Mouse (Mus musculus): ENCODE results near the gene Tmub1. TPM values are rescaled to one million over a fixed set of nuclear protein-coding genes. Genes with fewer than 3 reads are reported as not detected.

Tmub1 gene
- polyA plus RNA-seq, 1 experiment from 2014 or later, result 26.5 TPM

GRCm38 (mm10) chr5:24428596-24428995, 19.1 kb downstream of the Tmub1 start:
- Histone ChIP-seq H3K9ac (peak overlapping the region; percentile 8; the same call in 1 of the 2 replicates), H3K36me3 (peaks cover 46% of the 10 kb centered on the region), H3K4me3 (replicated peaks) (peak overlapping the region; percentile 78), H3K27me3 (no peaks in the 10 kb centered on the region), H3K4me1 (peaks cover 54% of the 10 kb centered on the region), H3K9me3 (replicated peaks) (no peaks in the 10 kb centered on the region), H3K4me2 (peak overlapping the region; percentile 87), H3K27ac (peak overlapping the region; percentile 79)
- ATAC-seq (replicated peaks; ENCODE audit: low FRiP score), result no peak
- WGBS, result 20% methylated on average over 9 of the region's 9 CpGs

GRCm38 (mm10) chr5:24427981-24428402, 19.7 kb downstream of the Tmub1 start:
- Histone ChIP-seq H3K27me3 (no peaks in the 10 kb centered on the region), H3K9me3 (replicated peaks) (no peaks in the 10 kb centered on the region), H3K4me1 (peaks cover 55% of the 10 kb centered on the region), H3K27ac (peak overlapping the region; percentile 79), H3K4me3 (replicated peaks) (peak overlapping the region; percentile 78), H3K9ac (peak overlapping the region; percentile 8; the same call in 1 of the 2 replicates), H3K4me2 (peak overlapping the region; percentile 87), H3K36me3 (peaks cover 40% of the 10 kb centered on the region)
- peak; percentile 10 for ATAC-seq (replicated peaks; ENCODE audit: low FRiP score)
- WGBS, result 11% methylated on average over 15 of the region's 15 CpGs

DNA sequence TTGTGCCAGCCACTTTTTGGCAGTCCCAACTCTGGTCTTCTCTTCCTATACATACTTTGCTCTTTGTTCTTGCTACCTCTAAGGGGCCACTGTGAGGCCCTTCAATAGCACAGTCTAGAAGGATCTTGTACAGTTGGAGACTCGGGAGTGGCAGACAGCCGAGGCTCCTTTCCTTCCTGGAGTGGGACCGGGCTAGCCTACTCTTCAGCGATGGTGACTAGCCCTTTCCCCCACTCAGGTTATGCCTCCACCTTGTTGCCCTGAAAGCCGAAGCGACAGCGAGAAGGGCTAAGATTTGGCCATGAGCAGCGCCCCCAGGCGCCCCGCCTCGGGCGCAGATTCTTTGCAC, 20.4 kb downstream of the Tmub1 start:
- Histone ChIP-seq H3K27ac (peak overlapping the region; percentile 79), H3K4me1 (peaks cover 63% of the 10 kb centered on the region), H3K9me3 (replicated peaks) (no peaks in the 10 kb centered on the region), H3K27me3 (no peaks in the 10 kb centered on the region), H3K9ac (0 out of 2 replicates have a peak overlapping the region, but pooled peaks have one; percentile 10), H3K36me3 (peaks cover 32% of the 10 kb centered on the region), H3K4me3 (replicated peaks) (peak overlapping the region; percentile 78; the same call in 1 of the 2 replicates), H3K4me2 (peak overlapping the region; percentile 87)
- 21% methylated on average over 12 of the region's 12 CpGs for WGBS
- ATAC-seq (replicated peaks; ENCODE audit: low FRiP score), result no peak

GRCm38 (mm10) chr5:24426556-24427284, 20.9 kb downstream of the Tmub1 start:
- Histone ChIP-seq H3K9ac (peak overlapping the region; percentile 72; the same call in 1 of the 2 replicates), H3K4me3 (replicated peaks) (peak overlapping the region; percentile 78), H3K4me1 (peaks cover 65% of the 10 kb centered on the region), H3K4me2 (peak overlapping the region; percentile 87), H3K27ac (peak overlapping the region; percentile 96; the same call in 1 of the 2 replicates), H3K9me3 (replicated peaks) (no peaks in the 10 kb centered on the region), H3K36me3 (peaks cover 27% of the 10 kb centered on the region), H3K27me3 (no peaks in the 10 kb centered on the region)
- 16% methylated on average over 9 of the region's 9 CpGs for WGBS
- no peak for ATAC-seq (replicated peaks; ENCODE audit: low FRiP score)

DNA sequence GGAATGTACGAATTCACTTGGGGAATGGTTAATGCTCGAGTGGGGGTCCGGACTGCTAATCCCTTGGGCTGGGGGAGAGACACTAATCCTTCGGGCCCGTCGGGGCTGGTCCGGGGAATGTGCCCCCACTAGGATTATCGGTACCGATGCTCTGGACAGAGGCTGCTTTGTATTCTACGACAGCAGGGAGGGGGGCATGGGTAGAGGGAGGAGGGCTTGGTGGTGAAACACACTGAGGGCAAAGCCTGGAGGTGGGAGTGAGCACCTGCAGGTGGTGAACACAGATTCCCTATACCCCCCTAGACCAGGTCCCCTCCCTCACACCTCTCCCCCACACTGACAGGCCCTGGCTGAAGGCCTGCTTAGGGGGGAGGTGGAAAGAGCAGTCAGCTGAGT, 21.6 kb downstream of the Tmub1 start:
- ATAC-seq (replicated peaks; ENCODE audit: low FRiP score), result no peak
- Histone ChIP-seq H3K27me3 (no peaks in the 10 kb centered on the region), H3K36me3 (peaks cover 27% of the 10 kb centered on the region), H3K9me3 (replicated peaks) (no peaks in the 10 kb centered on the region), H3K4me1 (peaks cover 65% of the 10 kb centered on the region), H3K9ac (peak overlapping the region; percentile 72), H3K4me2 (peak overlapping the region; percentile 87), H3K4me3 (replicated peaks) (peak overlapping the region; percentile 78), H3K27ac (peak overlapping the region; percentile 96)
- WGBS, result under 1% methylated on average over 10 of the region's 10 CpGs

GRCm38 (mm10) chr5:24425421-24426036, 22.1 kb downstream of the Tmub1 start:
- ATAC-seq (replicated peaks; ENCODE audit: low FRiP score), result no peak; the same call in 1 of the 2 replicates
- Histone ChIP-seq H3K9me3 (replicated peaks) (no peaks in the 10 kb centered on the region), H3K4me1 (peaks cover 65% of the 10 kb centered on the region)

DNA sequence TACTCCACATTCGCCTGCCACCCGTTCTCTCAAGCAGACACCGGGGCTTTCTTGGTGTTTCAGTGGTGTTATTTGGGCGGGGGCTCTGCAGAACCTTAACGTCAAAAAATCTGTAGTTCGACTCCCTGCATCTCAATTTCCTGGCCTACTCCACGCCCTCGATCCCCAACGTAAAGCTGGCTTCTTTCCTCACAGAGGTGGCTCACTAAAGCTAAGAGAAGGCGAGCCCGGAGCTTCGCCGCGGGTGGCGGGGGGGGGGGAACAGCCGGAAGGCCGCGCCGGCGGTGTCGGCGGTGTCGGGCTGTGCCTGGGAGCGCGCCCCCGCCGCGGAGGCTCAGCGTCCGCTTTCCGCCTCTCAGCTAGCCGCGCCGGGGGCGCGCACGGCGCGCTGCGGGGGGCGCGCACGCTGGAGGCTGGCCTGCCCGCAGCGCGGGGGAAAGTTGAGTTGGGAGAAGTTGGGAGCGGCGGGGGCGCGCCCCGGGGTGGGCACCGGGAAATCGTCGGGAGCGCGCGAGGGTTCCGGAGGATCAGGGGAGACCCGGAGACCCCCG, 22.7 kb downstream of the Tmub1 start:
- peaks cover 65% of the 10 kb centered on the region for H3K4me1 ChIP-seq
- H3K4me2 ChIP-seq, result peak overlapping the region; percentile 87
- under 1% methylated on average over 59 of the region's 60 CpGs for WGBS
- no peaks in the 10 kb centered on the region for H3K9me3 ChIP-seq (replicated peaks)
- peak overlapping the region; percentile 78 for H3K4me3 ChIP-seq (replicated peaks)
- H3K27me3 ChIP-seq, result no peaks in the 10 kb centered on the region
- peak overlapping the region; percentile 96 for H3K27ac ChIP-seq
- peak overlapping the region; percentile 72 for H3K9ac ChIP-seq
- peaks cover 25% of the 10 kb centered on the region for H3K36me3 ChIP-seq
- peak; percentile 19; the same call in 1 of the 2 replicates for ATAC-seq (replicated peaks; ENCODE audit: low FRiP score)

More at GRCm38 (mm10) chr5:24425421-24426036, 22.1 kb downstream of the Tmub1 start:
- peak overlapping the region; percentile 78 for H3K4me3 ChIP-seq (replicated peaks)
- peak overlapping the region; percentile 87 for H3K4me2 ChIP-seq
- no peaks in the 10 kb centered on the region for H3K27me3 ChIP-seq
- peak overlapping the region; percentile 72 for H3K9ac ChIP-seq
- WGBS, result under 1% methylated on average over 27 of the region's 30 CpGs
- H3K27ac ChIP-seq, result peak overlapping the region; percentile 96
- H3K36me3 ChIP-seq, result peaks cover 27% of the 10 kb centered on the region

DNA sequence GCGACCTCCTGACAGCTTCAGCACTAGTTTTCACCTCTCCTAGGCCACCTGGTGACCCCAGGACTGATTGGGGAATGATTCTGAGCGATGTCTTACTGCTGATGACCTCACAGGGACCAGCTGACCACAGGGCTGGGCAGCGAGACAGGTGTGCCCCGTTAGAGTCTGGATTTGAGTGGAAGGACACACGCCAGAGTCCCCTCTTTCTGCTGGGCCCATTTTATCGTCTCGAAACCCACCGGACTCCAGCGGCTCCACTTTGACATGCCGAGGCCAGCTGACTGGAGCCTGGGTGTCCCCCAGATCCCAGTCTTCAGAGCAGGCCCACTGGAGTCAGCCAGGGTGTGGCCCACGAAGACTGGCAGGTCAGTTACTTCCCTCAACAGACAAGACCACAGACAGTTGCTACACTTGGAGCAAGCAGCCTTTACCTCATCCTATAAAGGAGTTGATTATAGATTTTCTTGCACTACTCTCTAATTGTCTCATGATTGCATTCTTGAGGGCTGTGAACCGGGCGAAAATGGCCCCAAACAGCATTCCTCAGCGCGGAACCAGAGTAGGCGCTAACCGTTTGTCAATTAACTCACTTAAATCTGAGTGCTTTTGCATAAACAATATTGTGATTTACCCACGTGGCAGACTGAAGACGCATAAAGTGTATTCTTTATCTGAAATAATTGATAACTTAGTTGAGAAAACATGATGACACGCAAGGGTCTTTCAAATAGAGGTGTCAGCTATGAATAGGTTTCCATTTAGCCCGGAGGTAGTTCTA, 23.5 kb downstream of the Tmub1 start:
- H3K27me3 ChIP-seq, result no peaks in the 10 kb centered on the region
- 10% methylated on average over 21 of the region's 21 CpGs for WGBS
- no peak; the same call in none of the 2 replicates for ATAC-seq (replicated peaks; ENCODE audit: low FRiP score)
- peak overlapping the region; percentile 87 for H3K4me2 ChIP-seq
- peak overlapping the region; percentile 78 for H3K4me3 ChIP-seq (replicated peaks)
- H3K4me1 ChIP-seq, result peaks cover 60% of the 10 kb centered on the region
- H3K27ac ChIP-seq, result peak overlapping the region; percentile 96
- H3K9me3 ChIP-seq (replicated peaks), result no peaks in the 10 kb centered on the region
- H3K36me3 ChIP-seq, result peaks cover 25% of the 10 kb centered on the region
- H3K9ac ChIP-seq, result peak overlapping the region; percentile 72

- H3K4me1 ChIP-seq, result peaks cover 52% of the 10 kb centered on the region
- peak within 1 kb of the TSS; percentile 87 for H3K4me2 ChIP-seq
- peak within 1 kb of the TSS; percentile 78 for H3K4me3 ChIP-seq (replicated peaks)
- H3K9ac ChIP-seq, result peak within 1 kb of the TSS; percentile 75
- peak within 1 kb of the TSS; percentile 96 for H3K27ac ChIP-seq
- no peaks in the 10 kb centered on the region for H3K9me3 ChIP-seq (replicated peaks)
- ATAC-seq (replicated peaks; ENCODE audit: low FRiP score), result peak; percentile 93
- H3K36me3 ChIP-seq, result peaks cover 30% of the 10 kb centered on the region
- WGBS, result under 1% methylated on average over 46 of the region's 46 CpGs
- H3K27me3 ChIP-seq, result no peaks in the 10 kb centered on the region
Measured at GRCm38 (mm10) chr5:24423129-24424003, 24.3 kb downstream of the Tmub1 start, which contains the start of the genes Cdk5 and Slc4a2. Gene Cdk5 (minus strand): TSS chr5:24423530. Gene Slc4a2 (plus strand): TSS chr5:24423837.

DNA sequence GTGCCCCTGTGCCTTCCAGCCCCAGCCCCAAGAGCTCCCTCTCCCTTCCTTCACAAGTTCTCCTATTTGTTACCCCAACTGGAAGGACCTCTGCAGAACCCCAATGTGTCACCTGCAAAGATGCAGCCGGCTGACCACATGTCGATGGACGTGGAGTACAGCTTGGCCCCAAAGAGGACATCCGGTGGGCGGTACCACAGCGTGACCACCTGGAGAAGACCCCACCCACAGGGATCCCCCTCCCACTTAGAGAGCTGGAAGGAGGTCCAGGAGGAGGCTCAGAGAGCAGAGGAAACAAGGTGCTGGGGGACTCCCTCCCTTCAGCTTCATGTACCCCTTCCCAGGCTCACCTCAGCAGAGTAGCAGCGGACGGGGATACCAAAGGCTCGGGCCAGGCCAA, 27.3 kb downstream of the Tmub1 start:
- no peaks in the 10 kb centered on the region for H3K9me3 ChIP-seq (replicated peaks)
- peaks cover 35% of the 10 kb centered on the region for H3K4me1 ChIP-seq
- no peak overlapping the region for H3K4me3 ChIP-seq (replicated peaks)
- no peak overlapping the region for H3K9ac ChIP-seq
- no peaks in the 10 kb centered on the region for H3K27me3 ChIP-seq
- ATAC-seq (replicated peaks; ENCODE audit: low FRiP score), result no peak
- H3K4me2 ChIP-seq, result no peak overlapping the region
- H3K27ac ChIP-seq, result no peak overlapping the region
- H3K36me3 ChIP-seq, result peaks cover 30% of the 10 kb centered on the region
- WGBS, result 86% methylated on average over 9 of the region's 9 CpGs

DNA sequence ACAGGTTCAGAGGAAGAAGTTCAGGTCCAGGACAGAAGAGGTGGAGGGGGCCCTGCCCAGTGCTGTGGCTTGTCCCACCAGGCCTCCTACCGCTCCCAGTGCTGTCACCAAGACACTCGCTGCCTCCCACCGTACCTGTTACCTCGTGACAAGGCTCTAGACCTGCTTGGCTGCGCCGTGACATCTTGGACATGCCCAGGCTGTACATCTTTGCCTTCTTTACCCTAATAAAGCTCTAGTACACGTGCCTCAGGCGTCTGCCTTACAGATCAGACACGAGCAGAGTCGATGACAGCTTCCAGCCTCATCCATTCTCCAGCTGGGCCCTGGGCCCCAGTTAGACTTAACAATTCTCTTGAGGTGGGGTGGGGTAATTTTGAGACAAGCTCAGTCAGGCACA, 30.1 kb downstream of the Tmub1 start:
- no peak overlapping the region for H3K27ac ChIP-seq
- H3K4me1 ChIP-seq, result peaks cover 31% of the 10 kb centered on the region
- H3K27me3 ChIP-seq, result no peaks in the 10 kb centered on the region
- H3K4me3 ChIP-seq (replicated peaks), result no peak overlapping the region
- H3K36me3 ChIP-seq, result peaks cover 30% of the 10 kb centered on the region
- WGBS, result 91% methylated on average over 10 of the region's 10 CpGs
- no peaks in the 10 kb centered on the region for H3K9me3 ChIP-seq (replicated peaks)
- no peak overlapping the region for H3K4me2 ChIP-seq
- no peak overlapping the region for H3K9ac ChIP-seq
- no peak for ATAC-seq (replicated peaks; ENCODE audit: low FRiP score)
